Mouse (Mus musculus) liver, embryonic 14.5 days (tissue): ENCODE results near the gene Egln1.

ENCODE experiments used
- CTCF ChIP-seq: IDR thresholded peaks from 2 replicates; pipeline ENCODE4 v1.5.1; 2016; ENCODE audit warnings: antibody characterized with exemption, low read depth, control low read depth
- EP300 ChIP-seq: IDR thresholded peaks from 2 replicates; pipeline ENCODE4 v1.6.1; 2016; ENCODE audit warnings: antibody characterized with exemption, low read depth

- TF ChIP-seq CTCF, result peak; percentile 70
- no peak for TF ChIP-seq EP300
These were observed 30.9 kb upstream of the Egln1 start for GRCm38 (mm10) chr8:124980036-124980435.
